Mouse (Mus musculus): ENCODE data around the gene Lrrc8c. TPM values are rescaled to one million over a fixed set of nuclear protein-coding genes. Genes with fewer than 3 reads are reported as not detected.

Gene Lrrc8c
- 1 to 10 TPM; 4.7 to 8.1 (median 5.5) TPM for total RNA-seq (2022)

- DNase-seq (ENCODE audit: low spot score in 2 of 2), result peak; percentile 54 to 66
Observed at GRCm38 (mm10) chr5:105519096-105519975, at the start of gene Lrrc8c. Gene Lrrc8c (plus strand): TSS chr5:105519388.

- no peak for DNase-seq (ENCODE audit: low spot score in 2 of 2)
Observed at GRCm38 (mm10) chr5:105472983-105473705, 46.0 kb upstream of the Lrrc8c start.

GRCm38 (mm10) chr5:105477527-105477926 lies 41.7 kb upstream of the Lrrc8c start:
- no peak for DNase-seq (ENCODE audit: low spot score in 2 of 2)

GRCm38 (mm10) chr5:105479673-105480072 lies 39.5 kb upstream of the Lrrc8c start:
- DNase-seq (ENCODE audit: low spot score in 2 of 2), result no peak

- no peak for DNase-seq (ENCODE audit: low spot score in 2 of 2)
Observed at GRCm38 (mm10) chr5:105480561-105480960, 38.6 kb upstream of the Lrrc8c start.

- DNase-seq (ENCODE audit: low spot score in 2 of 2), result no peak
Observed at GRCm38 (mm10) chr5:105483632-105484031, 35.6 kb upstream of the Lrrc8c start.

- DNase-seq (ENCODE audit: low spot score in 2 of 2), result no peak
Observed at GRCm38 (mm10) chr5:105484247-105484646, 34.9 kb upstream of the Lrrc8c start.

- DNase-seq (ENCODE audit: low spot score in 2 of 2), result no peak
Observed at GRCm38 (mm10) chr5:105484891-105485290, 34.3 kb upstream of the Lrrc8c start.

GRCm38 (mm10) chr5:105490211-105490610 lies 29.0 kb upstream of the Lrrc8c start:
- DNase-seq (ENCODE audit: low spot score in 2 of 2), result no peak

GRCm38 (mm10) chr5:105491389-105491788 lies 27.8 kb upstream of the Lrrc8c start:
- no peak for DNase-seq (ENCODE audit: low spot score in 2 of 2)

GRCm38 (mm10) chr5:105492367-105493246 lies 26.6 kb upstream of the Lrrc8c start:
- no peak for DNase-seq (ENCODE audit: low spot score in 2 of 2)

GRCm38 (mm10) chr5:105493377-105493776 lies 25.8 kb upstream of the Lrrc8c start:
- no peak for DNase-seq (ENCODE audit: low spot score in 2 of 2)

GRCm38 (mm10) chr5:105494246-105494917 lies 24.8 kb upstream of the Lrrc8c start:
- DNase-seq (ENCODE audit: low spot score in 2 of 2), result no peak

GRCm38 (mm10) chr5:105494918-105495901 lies 24.0 kb upstream of the Lrrc8c start:
- DNase-seq (ENCODE audit: low spot score in 2 of 2), result peak; percentile 45 to 57

- DNase-seq (ENCODE audit: low spot score in 2 of 2), result no peak
Observed at GRCm38 (mm10) chr5:105496133-105496532, 23.1 kb upstream of the Lrrc8c start.

- DNase-seq (ENCODE audit: low spot score in 2 of 2), result no peak
Observed at GRCm38 (mm10) chr5:105496586-105496985, 22.6 kb upstream of the Lrrc8c start.

GRCm38 (mm10) chr5:105498429-105499000 lies 20.7 kb upstream of the Lrrc8c start:
- no peak for DNase-seq (ENCODE audit: low spot score in 2 of 2)

- no peak for DNase-seq (ENCODE audit: low spot score in 2 of 2)
Observed at GRCm38 (mm10) chr5:105499396-105499795, 19.8 kb upstream of the Lrrc8c start.

Measured in gastrocnemius, adult 8-10 months (tissue).